Mouse (Mus musculus) midbrain, embryonic 12.5 days (tissue): ENCODE results near the gene Uox. TPM values are rescaled to one million over a fixed set of nuclear protein-coding genes. Genes with fewer than 3 reads are reported as not detected.

Experiments
- ATAC-seq: fragments of 200-750 bp; cut with Nextera tagmentation; 2 replicates; pipeline ENCODE4 v1.8.0; 2017; ENCODE audit warnings: low read depth, moderate TSS enrichment, moderate library complexity; ENCODE audit not compliant: low FRiP score
- H3K27ac ChIP-seq: fragments of 300-500 bp; sonication (generic); replicated peaks from 2 replicates; pipeline ENCODE4 v1.5.1; 2016; ENCODE audit warnings: mild to moderate bottlenecking
- H3K27me3 ChIP-seq: fragments of 300-500 bp; sonication (generic); 2 replicates; pipeline ENCODE4 v1.6.1; 2016; ENCODE audit warnings: mild to moderate bottlenecking
- H3K36me3 ChIP-seq: fragments of 300-500 bp; sonication (generic); 2 replicates; pipeline ENCODE4 v1.6.1; 2016
- H3K4me1 ChIP-seq: fragments of 300-500 bp; sonication (generic); 2 replicates; pipeline ENCODE4 v1.6.1; 2016
- H3K4me2 ChIP-seq: fragments of 300-500 bp; sonication (generic); replicated peaks from 2 replicates; pipeline ENCODE4 v1.6.1; 2016; ENCODE audit warnings: mild to moderate bottlenecking, moderate library complexity
- H3K4me3 ChIP-seq: fragments of 300-500 bp; sonication (generic); 2 replicates; pipeline ENCODE4 v1.5.1; 2016; ENCODE audit warnings: mild to moderate bottlenecking
- H3K9ac ChIP-seq: fragments of 300-500 bp; sonication (generic); replicated peaks from 2 replicates; pipeline ENCODE4 v1.6.1; 2016; ENCODE audit warnings: mild to moderate bottlenecking, moderate library complexity
- H3K9me3 ChIP-seq: fragments of 300-500 bp; sonication (generic); 2 replicates; pipeline ENCODE4 v1.6.1; 2016; ENCODE audit warnings: mild to moderate bottlenecking
- WGBS: fragments of 180-500 bp; shearing (Covaris S2); methylation state at CpG from one replicate; pipeline ENCODE4 v1.1.7; 2016; 5-methylcytosine and 5-hydroxymethylcytosine counted together
- polyA plus RNA-seq: library from polyadenylated mRNA; unstranded; fragments of >200 nt; fragmentation: Nextera tagmentation; extraction: Ambion mirVana; gene quantifications from 2 replicates; pipeline ENCODE4 v1.2.1, GENCODE M21; 2016

The Uox gene
- polyA plus RNA-seq, 1 experiment from 2014 or later = not detected

DNA sequence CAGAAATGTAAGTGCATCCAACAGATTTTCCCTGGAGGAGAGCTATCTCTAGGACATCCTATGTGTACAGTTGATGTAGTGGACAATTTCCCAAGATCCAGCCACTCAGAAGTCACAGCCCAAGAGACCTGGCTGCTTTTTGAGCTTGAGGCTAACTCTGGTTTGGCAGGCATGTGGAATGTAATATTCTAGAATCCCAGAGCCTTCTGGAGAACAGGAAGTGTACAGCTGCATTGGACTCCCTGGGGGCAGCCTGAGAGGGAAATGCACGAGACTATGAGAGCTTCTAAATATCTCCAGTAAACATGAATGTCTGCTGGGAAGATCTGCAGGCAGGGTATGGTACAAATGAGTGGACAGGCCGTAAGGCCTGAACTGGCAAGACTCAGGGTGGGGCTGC is 100.9 kb downstream of the Uox start:
- 75% methylated on average over 2 of the region's 2 CpGs for WGBS
- no peaks in the 10 kb centered on the region for H3K36me3 ChIP-seq
- no peak overlapping the region for H3K4me2 ChIP-seq
- no peak overlapping the region for H3K27ac ChIP-seq
- no peak overlapping the region for H3K9ac ChIP-seq
- ATAC-seq = no peak
- H3K27me3 ChIP-seq = no peaks in the 10 kb centered on the region
- H3K9me3 ChIP-seq = no peaks in the 10 kb centered on the region
- no peaks in the 10 kb centered on the region for H3K4me1 ChIP-seq
- no peak overlapping the region for H3K4me3 ChIP-seq

DNA sequence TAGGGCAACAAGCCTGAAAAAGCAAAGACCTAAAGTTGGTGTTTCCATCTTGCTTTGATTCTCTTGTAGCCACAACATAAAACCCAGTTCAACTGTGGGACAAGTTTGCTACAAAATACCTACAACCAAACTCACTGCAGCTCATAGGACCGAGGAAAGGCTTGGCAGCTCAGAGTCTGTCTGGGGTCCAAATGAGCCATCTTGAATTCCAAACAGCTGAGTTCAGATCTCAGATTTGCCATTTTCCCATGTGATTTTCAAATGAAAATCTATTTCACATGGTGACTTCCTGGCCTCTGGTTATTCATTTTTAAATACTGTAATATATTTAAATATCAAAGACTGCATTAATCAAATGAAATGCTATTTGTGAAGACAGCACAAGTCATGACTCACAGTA is 104.9 kb downstream of the Uox start:
- Histone ChIP-seq H3K4me2 (no peak overlapping the region), H3K4me3 (no peak overlapping the region), H3K27ac (no peak overlapping the region), H3K4me1 (no peaks in the 10 kb centered on the region), H3K9me3 (no peaks in the 10 kb centered on the region), H3K36me3 (no peaks in the 10 kb centered on the region), H3K9ac (no peak overlapping the region), H3K27me3 (no peaks in the 10 kb centered on the region)
- no peak for ATAC-seq
- WGBS = 97% methylated on average over 1 of the region's 1 CpGs

DNA sequence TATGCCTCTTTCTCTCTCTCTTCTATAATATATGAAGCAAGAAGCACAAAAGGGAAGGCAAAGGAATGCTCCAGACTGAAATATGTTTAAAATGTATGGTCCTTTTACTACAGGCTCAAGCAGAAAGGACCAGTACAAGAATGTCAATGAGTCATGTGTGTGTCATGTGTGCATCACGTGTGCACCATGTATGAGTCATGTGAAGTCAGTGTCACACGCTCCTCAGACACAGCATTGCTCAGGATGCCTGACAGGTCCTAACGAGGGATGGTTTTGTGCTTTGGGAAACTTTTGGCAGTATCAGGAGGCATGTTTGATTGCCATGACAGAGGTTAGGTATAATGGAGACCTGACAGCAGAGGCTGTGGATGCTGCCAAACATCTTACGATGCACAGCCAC is 106.0 kb downstream of the Uox start:
- H3K4me3 ChIP-seq = no peak overlapping the region
- ATAC-seq = no peak
- no peak overlapping the region for H3K27ac ChIP-seq
- H3K4me1 ChIP-seq = no peaks in the 10 kb centered on the region
- no peaks in the 10 kb centered on the region for H3K9me3 ChIP-seq
- H3K4me2 ChIP-seq = no peak overlapping the region
- no peaks in the 10 kb centered on the region for H3K27me3 ChIP-seq
- no peaks in the 10 kb centered on the region for H3K36me3 ChIP-seq
- WGBS = 91% methylated on average over 4 of the region's 4 CpGs
- no peak overlapping the region for H3K9ac ChIP-seq

DNA sequence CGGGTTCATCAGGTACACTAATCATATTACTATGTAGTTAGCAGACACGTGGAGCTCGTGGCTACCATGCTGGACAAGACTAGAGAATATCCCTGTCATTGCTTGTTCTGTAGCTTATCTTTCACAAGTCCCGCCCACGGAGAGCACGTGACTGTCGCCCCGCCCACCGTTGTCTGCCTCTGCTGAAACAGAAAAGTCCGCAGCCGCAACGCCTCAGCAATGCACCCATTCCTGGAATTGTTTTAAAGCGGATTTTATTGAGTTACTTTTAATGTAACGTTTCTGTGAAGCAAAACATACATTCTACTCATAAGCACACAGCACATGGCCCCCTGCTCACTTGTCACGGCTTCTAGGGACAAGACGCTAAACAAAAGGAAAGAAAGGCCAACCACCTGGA is 109.4 kb downstream of the Uox start:
- WGBS = 95% methylated on average over 16 of the region's 16 CpGs
- no peaks in the 10 kb centered on the region for H3K36me3 ChIP-seq
- ATAC-seq = no peak
- peaks cover 12% of the 10 kb centered on the region; the same call in 1 of the 2 replicates for H3K4me1 ChIP-seq
- peaks cover 12% of the 10 kb centered on the region for H3K27me3 ChIP-seq
- H3K9me3 ChIP-seq = no peaks in the 10 kb centered on the region
- no peak overlapping the region for H3K27ac ChIP-seq
- H3K4me3 ChIP-seq = no peak overlapping the region
- H3K9ac ChIP-seq = no peak overlapping the region
- H3K4me2 ChIP-seq = no peak overlapping the region

DNA sequence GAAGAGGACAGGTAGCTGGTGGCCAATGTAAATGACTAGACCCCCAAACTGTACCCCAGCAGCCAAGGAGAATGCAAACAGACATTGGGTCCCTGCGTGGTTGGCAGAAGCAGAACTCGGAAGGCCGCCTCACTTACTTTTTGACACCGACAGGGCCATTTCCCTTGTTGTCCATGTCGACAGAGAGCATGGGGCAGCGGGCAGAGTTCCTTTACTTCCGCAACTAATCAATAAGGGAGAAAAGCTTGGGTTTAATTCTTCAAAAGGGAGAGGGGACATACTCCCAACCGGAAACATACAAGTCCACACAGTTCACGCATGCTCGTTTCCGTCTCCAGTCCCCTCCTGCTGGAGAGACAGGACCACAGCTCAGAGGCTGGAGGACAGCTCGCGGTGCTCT is 110.4 kb downstream of the Uox start:
- Histone ChIP-seq H3K27ac (no peak overlapping the region), H3K4me3 (no peak overlapping the region), H3K4me2 (no peak overlapping the region), H3K4me1 (peaks cover 12% of the 10 kb centered on the region; the same call in 1 of the 2 replicates), H3K27me3 (peaks cover 15% of the 10 kb centered on the region), H3K9me3 (no peaks in the 10 kb centered on the region), H3K36me3 (no peaks in the 10 kb centered on the region), H3K9ac (no peak overlapping the region)
- WGBS = 92% methylated on average over 13 of the region's 13 CpGs
- ATAC-seq = no peak

DNA sequence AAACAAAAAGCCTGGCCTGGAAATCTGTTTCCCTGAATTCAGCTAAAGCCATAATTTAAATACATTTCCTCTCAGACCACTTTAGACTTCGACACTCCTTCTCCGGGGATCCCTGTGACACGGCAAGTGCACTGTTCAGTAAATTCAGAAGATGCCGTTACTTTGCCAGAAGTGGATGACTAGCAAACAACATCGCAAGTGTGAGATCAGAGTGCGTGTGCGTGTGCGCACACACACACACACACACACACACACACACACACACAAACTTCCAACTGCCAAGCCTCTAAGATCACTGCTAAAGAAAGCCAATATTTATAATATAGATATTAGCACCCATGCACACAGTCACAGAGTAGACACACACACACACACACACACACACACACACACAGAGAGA is 111.5 kb downstream of the Uox start:
- WGBS = 84% methylated on average over 8 of the region's 8 CpGs
- peak overlapping the region; percentile 28; the same call in 1 of the 2 replicates for H3K4me2 ChIP-seq
- H3K9ac ChIP-seq = no peak overlapping the region

More for the DNA sequence above, 111.5 kb downstream of the Uox start:
- no peak overlapping the region for H3K4me3 ChIP-seq
- peaks cover 12% of the 10 kb centered on the region; the same call in 1 of the 2 replicates for H3K4me1 ChIP-seq
- H3K9me3 ChIP-seq = no peaks in the 10 kb centered on the region
- H3K27ac ChIP-seq = no peak overlapping the region
- H3K36me3 ChIP-seq = no peaks in the 10 kb centered on the region
- no peak for ATAC-seq
- H3K27me3 ChIP-seq = peaks cover 24% of the 10 kb centered on the region

Other genes starting within 250 kb of the Uox start
- 23.2 and 30.0 TPM in 2 replicates for gene Ssx2ip, start 165.8 kb upstream of the Uox start, polyA plus RNA-seq
- gene Ctbs, start 120.6 kb upstream of the Uox start, polyA plus RNA-seq = 5.6 and 5.7 TPM in 2 replicates
- gene Spata1, start 70.7 kb upstream of the Uox start, polyA plus RNA-seq = 8.0 and 8.2 TPM in 2 replicates
- gene Gng5, start 70.6 kb upstream of the Uox start, polyA plus RNA-seq = 910 and 914 TPM in 2 replicates
- 69.6 and 71.6 TPM in 2 replicates for gene Rpf1, start 49.0 kb upstream of the Uox start, polyA plus RNA-seq
- gene Dnase2b, start 45.2 kb downstream of the Uox start, polyA plus RNA-seq = not detected in 2 replicates
- gene 4930503B20Rik, start 80.9 kb downstream of the Uox start, polyA plus RNA-seq = not detected in 2 replicates
- gene Samd13, start 115.2 kb downstream of the Uox start, polyA plus RNA-seq = 0.97 and 1.0 TPM in 2 replicates
- gene Prkacb, start 242.6 kb downstream of the Uox start, polyA plus RNA-seq = 100 and 103 TPM in 2 replicates